Mouse (Mus musculus) liver, embryonic 14.5 days (tissue): ENCODE measurements around the gene Tnp1. TPM values are rescaled to one million over a fixed set of nuclear protein-coding genes. Genes with fewer than 3 reads are reported as not detected.

Experiments
- ATAC-seq: fragments of 200-750 bp; cut with Nextera tagmentation; 2 replicates; pipeline ENCODE4 v1.8.0; 2017; ENCODE audit warnings: moderate number of reproducible peaks, mild to moderate bottlenecking, moderate library complexity; ENCODE audit not compliant: insufficient read depth
- DNase-seq, 3 experiments: peaks; one replicate each; pipeline ENCODE4 v3.0.0-alpha.2; 2012 to 2013; ENCODE audit warnings: low read depth in 3 of 3, low spot score in 3 of 3
- H3K27ac ChIP-seq: fragments of 300-500 bp; sonication (generic); 2 replicates; pipeline ENCODE4 v1.5.1; 2014; ENCODE audit warnings: moderate library complexity, mild to moderate bottlenecking, control low read depth, inconsistent platforms
- H3K27me3 ChIP-seq: fragments of 300-500 bp; sonication (generic); 2 replicates; pipeline ENCODE4 v1.6.1; 2014; ENCODE audit warnings: mild to moderate bottlenecking, low read length, moderate library complexity; ENCODE audit not compliant: control insufficient read depth, insufficient read depth
- H3K36me3 ChIP-seq: fragments of 300-500 bp; sonication (generic); replicated peaks from 2 replicates; pipeline ENCODE4 v1.6.1; 2014; ENCODE audit warnings: low read depth; ENCODE audit not compliant: control insufficient read depth, insufficient read depth
- H3K4me1 ChIP-seq, 2 experiments: fragments of 200-500 bp in 1 of 2; fragments of 300-500 bp in 1 of 2; sonication (generic) in 1 of 2; replicated peaks; 2 replicates each; pipeline ENCODE4 v1.6.1; 2012 to 2014; ENCODE audit warnings: antibody characterized with exemption in 1 of 2, inconsistent platforms in 1 of 2, low read length in 1 of 2; ENCODE audit not compliant: control insufficient read depth in 2 of 2, insufficient read depth in 2 of 2
- H3K4me2 ChIP-seq: fragments of 300-500 bp; sonication (generic); 2 replicates; pipeline ENCODE4 v1.6.1; 2014; ENCODE audit warnings: low read depth, mild to moderate bottlenecking, control low read depth, moderate library complexity
- H3K4me3 ChIP-seq, 2 experiments: fragments of 200-500 bp in 1 of 2; fragments of 300-500 bp in 1 of 2; sonication (generic) in 1 of 2; 2 replicates each; pipeline ENCODE4 v1.5.1; 2012 to 2014; ENCODE audit warnings: low read depth in 2 of 2, low read length in 2 of 2, mild to moderate bottlenecking in 2 of 2, control low read depth in 1 of 2, inconsistent platforms in 1 of 2, moderate library complexity in 1 of 2; ENCODE audit not compliant: insufficient read depth in 1 of 2
- H3K9ac ChIP-seq: fragments of 300-500 bp; sonication (generic); replicated peaks from 2 replicates; pipeline ENCODE4 v1.6.1; 2014; ENCODE audit warnings: mild to moderate bottlenecking, control low read depth, moderate library complexity
- H3K9me3 ChIP-seq: fragments of 300-500 bp; sonication (generic); 2 replicates; pipeline ENCODE4 v1.6.1; 2016; ENCODE audit warnings: low read length, mixed read lengths; ENCODE audit not compliant: control insufficient read depth
- CTCF ChIP-seq: IDR thresholded peaks from 2 replicates; pipeline ENCODE4 v1.5.1; 2016; ENCODE audit warnings: antibody characterized with exemption, low read depth, control low read depth
- EP300 ChIP-seq: IDR thresholded peaks from 2 replicates; pipeline ENCODE4 v1.6.1; 2016; ENCODE audit warnings: antibody characterized with exemption, low read depth
- WGBS: fragments of 180-500 bp; shearing (Covaris S2); extraction: QIAGEN DNeasy Blood & Tissue Kit; methylation state at CpG from one replicate; pipeline ENCODE4 v1.1.7; 2014; ENCODE audit not compliant: insufficient replicate concordance; 5-methylcytosine and 5-hydroxymethylcytosine counted together
- polyA plus RNA-seq, 2 experiments: library from polyadenylated mRNA; depleted of rRNA in 1 of 2; stranded (reverse) in 1 of 2; unstranded in 1 of 2; fragments of >200 nt; fragmentation: Nextera tagmentation in 1 of 2; extraction: Ambion mirVana in 1 of 2; gene quantifications; 2 replicates each; pipeline versions ENCODE4 v1.2.1 to v1.2.3; 2012 to 2014

Tnp1 gene
- polyA plus RNA-seq, 2 experiments, result not detected

DNA sequence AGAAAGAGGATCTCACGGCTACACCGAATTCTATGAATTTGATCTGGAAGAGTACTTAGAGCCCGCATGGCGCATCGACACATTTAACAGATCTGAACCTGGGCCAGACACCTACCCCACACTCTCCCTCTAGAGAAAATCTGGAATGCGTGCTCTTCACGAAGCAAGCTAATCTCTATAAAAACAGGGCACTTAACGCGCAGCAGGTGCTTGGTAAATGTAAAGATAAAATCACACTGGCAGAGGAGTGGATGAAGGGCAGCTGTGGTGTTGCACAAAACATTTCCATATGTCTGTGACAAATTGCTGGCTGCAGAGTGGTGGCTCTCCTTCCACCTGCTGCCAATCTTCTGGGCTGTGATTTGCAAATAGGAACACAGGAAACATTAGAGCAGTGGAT lies 36.8 kb downstream of the Tnp1 start:
- H3K27ac ChIP-seq, result no peak overlapping the region
- ATAC-seq (no peak), DNase-seq (no peak)
- H3K9ac ChIP-seq, result no peak overlapping the region
- H3K9me3 ChIP-seq, result no peaks in the 10 kb centered on the region
- 79% methylated on average over 9 of the region's 9 CpGs for WGBS
- H3K27me3 ChIP-seq, result no peaks in the 10 kb centered on the region
- H3K4me1 ChIP-seq, result no peaks in the 10 kb centered on the region
- H3K4me2 ChIP-seq, result no peak overlapping the region
- TF ChIP-seq EP300, result no peak
- TF ChIP-seq CTCF, result no peak
- H3K4me3 ChIP-seq, result no peak overlapping the region
- H3K36me3 ChIP-seq, result no peaks in the 10 kb centered on the region

- H3K27ac ChIP-seq, result no peak overlapping the region
- H3K36me3 ChIP-seq, result no peaks in the 10 kb centered on the region
- TF ChIP-seq EP300, result no peak
- H3K27me3 ChIP-seq, result no peaks in the 10 kb centered on the region
- no peak overlapping the region for H3K4me2 ChIP-seq
- no peaks in the 10 kb centered on the region for H3K9me3 ChIP-seq
- H3K4me1 ChIP-seq, result no peaks in the 10 kb centered on the region
- DNase-seq (no peak), ATAC-seq (no peak)
- no peak overlapping the region for H3K4me3 ChIP-seq
- H3K9ac ChIP-seq, result no peak overlapping the region
Observed at GRCm38 (mm10) chr1:72974226-72974625, 41.5 kb downstream of the Tnp1 start.

DNA sequence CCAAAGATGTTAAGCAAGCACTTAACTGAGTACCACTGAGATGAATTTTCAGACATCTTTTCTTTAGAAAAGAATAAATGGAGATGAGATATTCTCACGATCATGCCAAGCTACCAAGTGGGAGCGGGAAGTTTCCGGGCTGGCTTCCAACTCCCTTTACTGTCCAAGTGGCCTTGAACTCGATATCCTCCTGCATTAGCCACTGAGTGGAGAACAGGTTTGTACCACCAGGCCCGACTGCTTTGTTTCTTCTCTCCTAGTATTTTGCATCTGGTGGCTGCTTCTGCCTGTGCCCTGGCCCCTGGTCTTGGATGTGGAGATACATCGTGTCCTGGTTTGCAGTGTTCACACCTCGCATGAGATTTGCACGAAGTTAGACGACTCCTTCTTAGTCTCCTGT lies 45.2 kb downstream of the Tnp1 start:
- Histone ChIP-seq H3K9me3 (no peaks in the 10 kb centered on the region), H3K36me3 (no peaks in the 10 kb centered on the region), H3K27me3 (no peaks in the 10 kb centered on the region), H3K4me1 (no peaks in the 10 kb centered on the region), H3K4me2 (no peak overlapping the region), H3K9ac (no peak overlapping the region), H3K4me3 (no peak overlapping the region), H3K27ac (no peak overlapping the region)
- WGBS, result 64% methylated on average over 9 of the region's 9 CpGs
- ATAC-seq (no peak), DNase-seq (no peak)
- TF ChIP-seq EP300 (no peak), CTCF (no peak)

- Histone ChIP-seq H3K9me3 (no peaks in the 10 kb centered on the region), H3K27ac (no peak overlapping the region), H3K4me3 (no peak overlapping the region), H3K27me3 (no peaks in the 10 kb centered on the region), H3K4me1 (no peaks in the 10 kb centered on the region), H3K36me3 (no peaks in the 10 kb centered on the region), H3K9ac (no peak overlapping the region), H3K4me2 (no peak overlapping the region)
- DNase-seq (no peak), ATAC-seq (no peak)
- TF ChIP-seq CTCF (no peak), EP300 (no peak)
- 20% methylated on average over 10 of the region's 10 CpGs for WGBS
Observed at GRCm38 (mm10) chr1:72969113-72969812, 46.4 kb downstream of the Tnp1 start.

DNA sequence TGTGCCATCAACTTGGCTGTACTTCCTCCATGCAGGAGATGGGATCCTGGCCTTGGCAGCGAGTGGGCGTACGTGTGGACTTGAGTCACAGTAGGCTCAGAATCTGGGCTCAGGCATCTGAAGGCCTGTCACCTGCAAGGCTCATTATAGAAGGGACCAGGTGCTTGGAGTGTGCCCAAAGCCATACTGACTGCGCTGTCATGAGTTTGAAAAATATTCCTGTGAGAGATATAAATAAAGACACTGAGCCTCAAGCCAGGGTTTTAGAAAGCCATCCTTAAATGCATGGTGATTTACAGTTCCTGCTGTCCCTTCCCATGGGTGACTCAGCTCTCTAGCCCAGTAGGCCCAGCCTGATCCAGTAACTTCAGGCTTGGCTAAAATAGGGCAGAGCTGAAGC lies 49.3 kb downstream of the Tnp1 start:
- no peak overlapping the region for H3K27ac ChIP-seq
- WGBS, result 73% methylated on average over 4 of the region's 4 CpGs
- no peak overlapping the region for H3K9ac ChIP-seq
- H3K9me3 ChIP-seq, result no peaks in the 10 kb centered on the region
- no peaks in the 10 kb centered on the region for H3K4me1 ChIP-seq
- TF ChIP-seq CTCF (no peak), EP300 (no peak)
- H3K27me3 ChIP-seq, result no peaks in the 10 kb centered on the region
- ATAC-seq (no peak), DNase-seq (no peak)
- no peak overlapping the region for H3K4me2 ChIP-seq
- no peaks in the 10 kb centered on the region for H3K36me3 ChIP-seq
- no peak overlapping the region for H3K4me3 ChIP-seq

Other genes starting within 250 kb of the Tnp1 start
- 2.4 and 3.4 TPM in 2 replicates for gene Igfbp2, start 191.4 kb downstream of the Tnp1 start, polyA plus RNA-seq (2012; rRNA removed)
- gene Igfbp2, start 191.4 kb downstream of the Tnp1 start, polyA plus RNA-seq (2014; fragmentation: Nextera tagmentation; extraction: Ambion mirVana), result 1.6 and 2.3 TPM in 2 replicates
- gene Igfbp5, start 141.0 kb downstream of the Tnp1 start, polyA plus RNA-seq (2012; rRNA removed), result 1.2 and 1.3 TPM in 2 replicates
- 0.36 and 0.45 TPM in 2 replicates for gene Igfbp5, start 141.0 kb downstream of the Tnp1 start, polyA plus RNA-seq (2014; fragmentation: Nextera tagmentation; extraction: Ambion mirVana)